In genomic region chr2:165157900-165158299, GRCm38 (mm10) we compare ENCODE assay signal across 29 mouse cellular contexts.
DNase-seq lines count a peak whose midpoint lies in the region; ATAC-seq and TF ChIP-seq lines count a peak whose summit lies in the region.
"Had no signal": no experiment of that assay in that cellular context is flagged by ENCODE, and none has a peak within 500 bp of the region (broad histone marks: within the 10 kb centered on the region; RNA-seq: fewer than 3 reads in every experiment).

No protein-coding gene starts in this region.

- H3K9ac ChIP-seq in midbrain, embryonic 13.5 days (replicated peaks) = no peak overlapping the region
- no peak overlapping the region for H3K9ac ChIP-seq in midbrain, embryonic 11.5 days (ENCODE audit: low read length)
- no peak overlapping the region; the same call in 1 of the 2 replicates for H3K9ac ChIP-seq in hindbrain, embryonic 14.5 days
- H3K9ac ChIP-seq: embryonic facial prominence, embryonic 15.5 days; forebrain, embryonic 15.5 days; limb, embryonic 12.5 days; liver, embryonic 15.5 days; lung, embryonic 14.5 days; stomach, embryonic 15.5 days had no signal

- DNase-seq in adrenal gland, postnatal 14 days = peak; percentile 28
- DNase-seq in adrenal gland, postnatal 10 days = no peak
- no peak for DNase-seq in midbrain, embryonic 11.5 days (ENCODE audit: low spot score, missing footprints)
- DNase-seq in brain, embryonic 14.5 days (ENCODE audit: low read depth) = peak; percentile 65
- DNase-seq in hindbrain, embryonic 14.5 days (ENCODE audit: low spot score) = no peak
- no peak for DNase-seq in layer of hippocampus, adult 9-11 months
- DNase-seq: adrenal gland, postnatal 25 days; cerebellum, adult 2 months; cerebellum, postnatal 25 days; gastrocnemius, adult 2 months; gastrocnemius, postnatal 36 days; heart, adult 18-20 months; heart, postnatal 4 days; kidney, adult 11 months; kidney, postnatal 14 days; lung, embryonic 14.5 days; lung, postnatal 14 days; retina, postnatal 1 day; right cerebral cortex, postnatal 14 days had no signal

- ATAC-seq in midbrain, embryonic 13.5 days = peak; percentile 12; the same call in 1 of the 2 replicates
- ATAC-seq in midbrain, embryonic 11.5 days (ENCODE audit: low FRiP score) = no peak
- no peak for ATAC-seq in hindbrain, embryonic 14.5 days (ENCODE audit: low FRiP score)
- ATAC-seq: forebrain, embryonic 15.5 days; inflammation-experienced regulatory T-cells, adult 6 months had no signal

- H3K36me3 ChIP-seq in midbrain, embryonic 13.5 days = no peaks in the 10 kb centered on the region
- H3K36me3 ChIP-seq in midbrain, embryonic 11.5 days (ENCODE audit: control insufficient read depth, insufficient read depth, low read length) = no peaks in the 10 kb centered on the region
- H3K36me3 ChIP-seq in hindbrain, embryonic 14.5 days (replicated peaks; ENCODE audit: control insufficient read depth, insufficient read depth) = no peaks in the 10 kb centered on the region
- H3K36me3 ChIP-seq: embryonic facial prominence, embryonic 10.5 days; embryonic facial prominence, embryonic 15.5 days; forebrain, embryonic 15.5 days; limb, embryonic 12.5 days; liver, embryonic 15.5 days; stomach, embryonic 15.5 days had no signal

- no peak for TF ChIP-seq POLR2A in brain, embryonic 14.5 days (IDR thresholded peaks at IDR 0.05; ENCODE audit: borderline replicate concordance, extremely low read depth, insufficient read depth, insufficient read length, poor library complexity, severe bottlenecking)

- H3K4me2 ChIP-seq in midbrain, embryonic 13.5 days (replicated peaks) = no peak overlapping the region
- H3K4me2 ChIP-seq in midbrain, embryonic 11.5 days = no peak overlapping the region
- no peak overlapping the region for H3K4me2 ChIP-seq in hindbrain, embryonic 14.5 days (replicated peaks)
- H3K4me2 ChIP-seq: embryonic facial prominence, embryonic 15.5 days; forebrain, embryonic 15.5 days; heart, embryonic 11.5 days; limb, embryonic 12.5 days; liver, embryonic 15.5 days; lung, embryonic 14.5 days; stomach, embryonic 15.5 days had no signal

- H3K9me3 ChIP-seq in midbrain, embryonic 13.5 days = no peaks in the 10 kb centered on the region
- no peaks in the 10 kb centered on the region for H3K9me3 ChIP-seq in midbrain, embryonic 11.5 days (ENCODE audit: control insufficient read depth, low read length)
- H3K9me3 ChIP-seq in hindbrain, embryonic 14.5 days (ENCODE audit: control insufficient read depth, low read length) = no peaks in the 10 kb centered on the region
- H3K9me3 ChIP-seq: embryonic facial prominence, embryonic 10.5 days; embryonic facial prominence, embryonic 15.5 days; forebrain, embryonic 15.5 days; limb, embryonic 12.5 days; liver, embryonic 15.5 days; stomach, embryonic 15.5 days had no signal

- no peak for TF ChIP-seq CTCF in brain, embryonic 14.5 days (IDR thresholded peaks at IDR 0.05; ENCODE audit: borderline replicate concordance, extremely low read depth, insufficient read depth, insufficient read length)

- H3K27ac ChIP-seq in midbrain, embryonic 13.5 days = peak overlapping the region; percentile 75
- no peak overlapping the region for H3K27ac ChIP-seq in midbrain, embryonic 11.5 days (ENCODE audit: low read depth, low read length)
- 0 out of 2 replicates have a peak overlapping the region, but pooled peaks have one; percentile 39 for H3K27ac ChIP-seq in hindbrain, embryonic 14.5 days
- H3K27ac ChIP-seq: embryonic facial prominence, embryonic 10.5 days; embryonic facial prominence, embryonic 15.5 days; forebrain, embryonic 15.5 days; gastrocnemius, adult 2 months; limb, embryonic 12.5 days; liver, embryonic 15.5 days; stomach, embryonic 15.5 days had no signal

- peaks cover 47% of the 10 kb centered on the region for H3K4me1 ChIP-seq in midbrain, embryonic 13.5 days (replicated peaks)
- peaks cover 5% of the 10 kb centered on the region; the same call in 1 of the 2 replicates for H3K4me1 ChIP-seq in midbrain, embryonic 11.5 days (ENCODE audit: control insufficient read depth, insufficient read depth, low read length)
- H3K4me1 ChIP-seq in hindbrain, embryonic 14.5 days (replicated peaks; ENCODE audit: control insufficient read depth, insufficient read depth, low read length) = peaks cover 26% of the 10 kb centered on the region
- H3K4me1 ChIP-seq: embryonic facial prominence, embryonic 15.5 days; liver, embryonic 15.5 days; stomach, embryonic 15.5 days had no signal

- 43% methylated on average over 11 of the region's 11 CpGs for WGBS in midbrain, embryonic 13.5 days
- 65% methylated on average over 11 of the region's 11 CpGs for WGBS in midbrain, embryonic 11.5 days
- 34% methylated on average over 11 of the region's 11 CpGs for WGBS in hindbrain, embryonic 14.5 days

- no peak overlapping the region for H3K4me3 ChIP-seq in midbrain, embryonic 13.5 days (replicated peaks)
- no peak overlapping the region for H3K4me3 ChIP-seq in midbrain, embryonic 11.5 days (ENCODE audit: low read depth, low read length)
- no peak overlapping the region for H3K4me3 ChIP-seq in hindbrain, embryonic 14.5 days (replicated peaks; ENCODE audit: low read length)
- H3K4me3 ChIP-seq: embryonic facial prominence, embryonic 10.5 days; embryonic facial prominence, embryonic 15.5 days; forebrain, embryonic 15.5 days; gastrocnemius, adult 2 months; limb, embryonic 12.5 days; liver, embryonic 15.5 days; myocyte; stomach, embryonic 15.5 days had no signal

- H3K27me3 ChIP-seq in midbrain, embryonic 13.5 days = peaks cover 13% of the 10 kb centered on the region; the same call in 1 of the 2 replicates
- no peaks in the 10 kb centered on the region for H3K27me3 ChIP-seq in midbrain, embryonic 11.5 days (ENCODE audit: control insufficient read depth, insufficient read depth, low read length)
- H3K27me3 ChIP-seq in hindbrain, embryonic 14.5 days (ENCODE audit: control insufficient read depth, insufficient read depth, low read length) = no peaks in the 10 kb centered on the region
- H3K27me3 ChIP-seq: forebrain, embryonic 15.5 days had no signal

Comparison
In these comparisons a context has a peak if more than half of its experiments do, and no peak if none do; other contexts are left out.
1. DNase-seq: peak in adrenal gland, postnatal 14 days (single experiment) and brain, embryonic 14.5 days (single experiment); none in adrenal gland, postnatal 10 days (single experiment), midbrain, embryonic 11.5 days (single experiment), hindbrain, embryonic 14.5 days (single experiment) and layer of hippocampus, adult 9-11 months (single experiment).